1 mouse cellular context compared by ENCODE assay signal in the genomic region with DNA sequence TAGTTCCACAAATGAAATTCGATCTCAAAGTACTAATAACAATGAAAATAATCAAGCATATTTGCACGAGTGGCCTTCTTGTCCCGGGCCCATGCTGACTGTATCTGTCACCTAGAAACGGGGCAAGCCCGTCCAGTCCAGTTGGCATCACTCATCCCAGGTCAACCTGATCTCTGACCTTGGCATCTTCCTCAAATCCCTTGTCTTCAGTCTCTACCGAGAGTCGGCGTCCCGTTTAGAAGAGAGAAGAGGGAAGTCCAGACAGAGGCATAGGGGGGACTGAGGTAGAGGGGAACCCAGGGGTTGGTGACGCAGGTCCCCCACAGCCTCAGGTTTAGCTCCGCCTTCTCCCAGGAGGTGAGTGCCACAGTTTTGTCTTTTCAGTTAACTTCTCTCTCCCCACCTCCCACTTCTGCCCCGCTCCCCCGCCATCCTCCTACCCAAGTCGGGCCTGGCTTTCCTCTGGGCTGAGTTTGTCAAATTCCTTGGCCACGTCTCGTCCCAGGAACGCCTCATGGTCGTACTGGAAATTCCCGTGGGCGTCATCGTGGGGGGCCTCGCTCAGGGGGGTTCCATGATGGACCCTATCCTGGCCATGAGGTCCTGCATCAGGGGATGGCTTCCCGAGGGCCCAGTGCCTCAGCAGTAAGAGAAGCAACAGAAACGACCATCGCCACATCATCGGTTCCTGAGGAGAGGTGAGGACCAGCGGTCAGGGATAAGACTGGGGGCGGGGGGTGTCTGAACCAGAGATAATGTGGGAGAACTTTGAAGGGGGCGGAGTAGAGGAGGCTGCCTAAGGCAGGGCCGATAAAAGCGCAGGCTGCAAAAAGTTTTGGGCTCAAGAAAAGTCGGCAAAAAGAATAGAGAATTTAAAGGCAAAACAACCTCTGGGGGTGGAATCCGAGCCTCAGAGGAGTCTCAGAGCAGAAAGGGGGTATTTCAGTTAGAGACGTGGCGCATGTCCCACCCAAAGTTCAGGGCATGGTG.
TF ChIP-seq lines count a peak whose summit lies in the region.

No protein-coding gene starts in this region.

TF ChIP-seq in MEL, 35 proteins besides CTCF, POLR2A, EP300 and RAD21:
- TF ChIP-seq USF2 (IDR thresholded peaks at IDR 0.05; ENCODE audit: borderline replicate concordance in 1 of 2, insufficient read depth in 1 of 2, low read depth in 1 of 2, low read length in 2 of 2) (no peak), NRF1 (IDR thresholded peaks at IDR 0.05; ENCODE audit: insufficient read depth, low read depth, low read length, poor library complexity, severe bottlenecking) (no peak), ELF1 (IDR thresholded peaks at IDR 0.05; ENCODE audit: low read depth, low read length) (no peak), MAFK (IDR thresholded peaks at IDR 0.05; ENCODE audit: borderline replicate concordance, low read depth, low read length) (no peak), MAX (IDR thresholded peaks at IDR 0.05; ENCODE audit: low read length) (no peak), USF1 (IDR thresholded peaks at IDR 0.05; ENCODE audit: low read depth, low read length) (no peak), MYC (IDR thresholded peaks at IDR 0.05; ENCODE audit: low read depth, low read length) (no peak), ZMIZ1 (IDR thresholded peaks at IDR 0.05; ENCODE audit: low read depth, low read length) (no peak), TCF12 (IDR thresholded peaks at IDR 0.05; ENCODE audit: low read depth, low read length) (no peak), GABPA (IDR thresholded peaks at IDR 0.05; ENCODE audit: low read depth, low read length) (no peak), UBTF (IDR thresholded peaks at IDR 0.05; ENCODE audit: borderline replicate concordance, insufficient read depth, low read depth, low read length) (no peak), KAT2A (conservative IDR thresholded peaks at IDR 0.05; ENCODE audit: low read depth, low read length) (no peak), ZKSCAN1 (IDR thresholded peaks at IDR 0.05; ENCODE audit: low read depth, low read length) (no peak), POLR2AphosphoS2 (IDR thresholded peaks at IDR 0.05; ENCODE audit: low read length) (no peak), ETS1 (IDR thresholded peaks at IDR 0.05; ENCODE audit: low read depth, low read length) (no peak), ZC3H11A (IDR thresholded peaks at IDR 0.05; ENCODE audit: low read depth, low read length) (no peak), ZNF384 (IDR thresholded peaks at IDR 0.05; ENCODE audit: low read depth, low read length) (no peak), SIN3A (IDR thresholded peaks at IDR 0.05; ENCODE audit: low read length) (no peak)
TF ChIP-seq in MEL: peak in this region for 0.
